Mouse (Mus musculus): Measurements from ENCODE around the gene Ptges3. TPM values are rescaled to one million over a fixed set of nuclear protein-coding genes. Genes with fewer than 3 reads are reported as not detected.

The Ptges3 gene
- polyA plus RNA-seq, 1 experiment from 2014 or later, result 461 TPM

DNA sequence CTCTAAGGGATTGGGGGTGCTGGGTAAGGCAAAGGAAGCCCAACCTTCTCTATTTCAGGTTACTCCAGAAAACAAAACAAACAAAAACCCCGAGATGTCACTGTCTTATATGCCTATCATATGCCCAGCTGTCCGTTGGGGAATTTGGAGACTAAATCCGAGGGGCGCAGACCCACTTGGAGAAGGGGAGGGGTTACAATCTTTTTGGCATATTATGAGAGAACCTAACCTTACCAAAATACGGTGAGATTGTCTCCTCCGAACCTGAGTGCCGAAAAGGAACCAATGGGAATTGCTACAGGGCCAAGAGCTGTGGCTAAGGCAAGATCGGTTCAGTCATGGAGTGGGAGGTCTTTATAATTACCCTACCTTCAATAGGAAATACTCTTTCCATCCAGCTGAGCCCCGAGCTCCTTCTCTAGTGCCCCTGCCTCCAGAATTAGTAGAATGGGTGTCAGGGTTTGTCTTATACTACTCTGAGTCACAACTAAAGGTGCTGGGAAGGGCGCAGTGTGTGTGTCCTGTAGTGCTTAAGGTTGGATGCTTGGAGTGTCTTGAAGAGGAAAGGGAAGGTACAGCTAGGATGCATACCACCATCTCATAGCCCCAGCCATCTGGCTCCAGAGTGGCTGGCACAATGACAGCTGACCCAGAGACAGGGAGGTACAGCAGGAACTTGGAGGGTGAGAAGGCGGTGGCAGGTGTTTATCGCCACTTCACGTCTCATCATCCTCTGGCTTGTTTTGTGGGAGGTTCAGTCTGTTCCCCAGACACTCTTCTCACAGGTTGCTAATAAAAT lies 34.9 kb downstream of the Ptges3 start:
- Histone ChIP-seq H3K36me3 (peaks cover 14% of the 10 kb centered on the region), H3K4me3 (replicated peaks) (peak overlapping the region; percentile 89), H3K9me3 (replicated peaks) (no peaks in the 10 kb centered on the region), H3K27me3 (no peaks in the 10 kb centered on the region), H3K4me1 (peaks cover 57% of the 10 kb centered on the region), H3K4me2 (replicated peaks) (peak overlapping the region; percentile 90), H3K9ac (peak overlapping the region; percentile 66), H3K27ac (replicated peaks) (peak overlapping the region; percentile 94)
- WGBS, result 25% methylated on average over 13 of the region's 13 CpGs
- no peak for ATAC-seq (ENCODE audit: insufficient number of reproducible peaks, low FRiP score, low TSS enrichment, low read depth)

GRCm38 (mm10) chr10:128094340-128094968 lies 35.7 kb downstream of the Ptges3 start:
- Histone ChIP-seq H3K27me3 (no peaks in the 10 kb centered on the region), H3K9me3 (replicated peaks) (no peaks in the 10 kb centered on the region), H3K4me3 (replicated peaks) (peak overlapping the region; percentile 89), H3K9ac (no peak overlapping the region), H3K4me2 (replicated peaks) (peak overlapping the region; percentile 90), H3K4me1 (peaks cover 57% of the 10 kb centered on the region), H3K36me3 (peaks cover 6% of the 10 kb centered on the region), H3K27ac (replicated peaks) (peak overlapping the region; percentile 94)
- WGBS, result 9% methylated on average over 19 of the region's 19 CpGs
- peak; percentile 59; the same call in 1 of the 2 replicates for ATAC-seq (ENCODE audit: insufficient number of reproducible peaks, low FRiP score, low TSS enrichment, low read depth)

DNA sequence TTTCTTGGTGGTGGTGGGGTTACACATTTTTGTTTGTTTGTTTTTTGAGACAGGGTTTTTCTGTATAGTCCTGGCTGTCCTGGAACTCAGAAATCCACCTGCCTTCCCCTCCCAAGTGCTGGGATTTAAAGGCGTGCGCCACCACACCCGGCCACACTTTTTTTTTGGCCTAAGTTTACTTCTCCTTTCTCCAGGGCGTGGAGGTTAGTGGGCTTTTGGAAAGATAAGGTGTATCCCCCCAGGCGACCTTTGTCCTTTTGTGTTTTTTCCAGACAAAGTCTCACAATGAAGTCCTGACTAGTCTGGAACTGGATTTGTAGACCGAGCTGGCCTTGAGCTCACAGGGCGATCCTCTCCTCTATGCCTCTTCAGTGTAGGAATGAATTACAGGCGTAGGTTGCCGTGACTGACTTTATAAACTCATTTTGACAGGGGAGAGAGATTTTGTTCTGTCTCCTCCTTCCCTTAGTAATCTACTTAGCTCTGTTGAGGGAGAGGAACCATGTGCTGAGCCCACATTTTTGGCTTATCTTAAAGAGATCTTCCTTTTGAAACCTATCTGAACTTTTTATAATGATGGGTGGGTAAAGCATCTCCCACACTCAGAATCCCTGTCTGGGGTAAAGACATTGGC lies 36.4 kb downstream of the Ptges3 start:
- H3K36me3 ChIP-seq, result no peaks in the 10 kb centered on the region
- peak overlapping the region; percentile 89 for H3K4me3 ChIP-seq (replicated peaks)
- H3K9me3 ChIP-seq (replicated peaks), result no peaks in the 10 kb centered on the region
- peak overlapping the region; percentile 94; the same call in 1 of the 2 replicates for H3K27ac ChIP-seq (replicated peaks)
- WGBS, result 30% methylated on average over 9 of the region's 9 CpGs
- H3K27me3 ChIP-seq, result no peaks in the 10 kb centered on the region
- peak overlapping the region; percentile 90 for H3K4me2 ChIP-seq (replicated peaks)
- no peak for ATAC-seq (ENCODE audit: insufficient number of reproducible peaks, low FRiP score, low TSS enrichment, low read depth)
- no peak overlapping the region for H3K9ac ChIP-seq
- H3K4me1 ChIP-seq, result peaks cover 57% of the 10 kb centered on the region

- Histone ChIP-seq H3K4me2 (replicated peaks) (0 out of 2 replicates have a peak overlapping the region, but pooled peaks have one; percentile 73), H3K27me3 (no peaks in the 10 kb centered on the region), H3K4me3 (replicated peaks) (peak overlapping the region; percentile 98), H3K27ac (replicated peaks) (0 out of 2 replicates have a peak overlapping the region, but pooled peaks have one; percentile 61), H3K4me1 (peaks cover 47% of the 10 kb centered on the region), H3K9ac (no peak overlapping the region), H3K36me3 (no peaks in the 10 kb centered on the region), H3K9me3 (replicated peaks) (no peaks in the 10 kb centered on the region)
- no peak for ATAC-seq (ENCODE audit: insufficient number of reproducible peaks, low FRiP score, low TSS enrichment, low read depth)
- 20% methylated on average over 4 of the region's 4 CpGs for WGBS
These were observed 37.5 kb downstream of the Ptges3 start for GRCm38 (mm10) chr10:128096313-128096692.

DNA sequence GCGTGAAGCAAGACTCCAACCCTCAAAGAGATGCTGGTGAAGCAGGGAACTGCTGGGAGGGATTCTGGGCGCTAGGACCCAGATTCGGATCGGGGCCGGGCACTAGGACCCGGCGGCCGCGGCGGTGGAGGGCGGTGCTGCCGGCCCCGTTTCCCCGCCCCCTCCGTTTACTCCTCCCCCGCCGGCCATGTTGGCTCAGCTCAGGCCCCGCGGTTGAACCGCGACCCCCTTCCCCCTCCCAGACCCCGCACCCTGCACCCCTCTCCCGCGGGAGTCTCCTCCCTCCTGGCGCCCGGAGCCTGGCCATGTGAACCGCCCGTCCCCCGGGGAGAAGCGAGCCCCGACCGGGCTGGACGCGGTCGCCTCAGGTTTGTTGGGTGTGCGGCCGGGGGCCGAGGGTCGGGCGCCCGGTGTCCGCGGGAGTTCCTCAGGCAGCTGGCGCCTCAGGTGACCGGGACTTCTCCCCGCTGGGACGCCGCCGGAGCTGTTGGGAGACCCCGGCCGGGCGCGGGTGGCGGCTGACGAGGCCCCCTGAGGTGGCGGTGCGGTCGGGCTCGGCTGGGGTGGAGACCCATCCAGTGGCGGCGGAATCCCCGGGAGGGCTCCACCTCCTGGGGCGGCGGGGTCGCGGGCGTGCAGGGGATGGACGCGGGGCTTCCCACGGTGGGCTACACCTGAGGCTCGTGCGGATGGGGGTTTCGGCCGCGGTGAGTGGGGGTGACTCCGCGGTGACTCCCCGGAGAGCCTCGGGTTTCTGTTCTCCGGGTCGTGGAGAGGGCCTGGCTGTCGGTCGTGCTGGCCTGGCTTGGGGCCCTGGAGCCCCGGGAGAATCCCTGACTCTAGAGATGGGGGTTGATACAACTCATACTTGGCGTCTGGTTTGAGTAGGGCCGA lies 38.2 kb downstream of the Ptges3 start:
- peak overlapping the region; percentile 61 for H3K27ac ChIP-seq (replicated peaks)
- H3K36me3 ChIP-seq, result no peaks in the 10 kb centered on the region
- H3K9ac ChIP-seq, result peak overlapping the region; percentile 89
- peak; percentile 84 for ATAC-seq (ENCODE audit: insufficient number of reproducible peaks, low FRiP score, low TSS enrichment, low read depth)
- no peaks in the 10 kb centered on the region for H3K9me3 ChIP-seq (replicated peaks)
- H3K4me2 ChIP-seq (replicated peaks), result peak overlapping the region; percentile 73
- H3K27me3 ChIP-seq, result no peaks in the 10 kb centered on the region
- H3K4me1 ChIP-seq, result peaks cover 41% of the 10 kb centered on the region
- WGBS, result under 1% methylated on average over 85 of the region's 86 CpGs
- H3K4me3 ChIP-seq (replicated peaks), result peak overlapping the region; percentile 98

GRCm38 (mm10) chr10:128097587-128097971 lies 38.8 kb downstream of the Ptges3 start:
- H3K36me3 ChIP-seq, result no peaks in the 10 kb centered on the region
- H3K27ac ChIP-seq (replicated peaks), result peak overlapping the region; percentile 61
- H3K9me3 ChIP-seq (replicated peaks), result no peaks in the 10 kb centered on the region
- H3K9ac ChIP-seq, result peak overlapping the region; percentile 89
- H3K4me2 ChIP-seq (replicated peaks), result peak overlapping the region; percentile 73
- ATAC-seq (ENCODE audit: insufficient number of reproducible peaks, low FRiP score, low TSS enrichment, low read depth), result no peak
- H3K4me3 ChIP-seq (replicated peaks), result peak overlapping the region; percentile 98
- H3K4me1 ChIP-seq, result peaks cover 37% of the 10 kb centered on the region
- H3K27me3 ChIP-seq, result no peaks in the 10 kb centered on the region
- WGBS, result under 1% methylated on average over 13 of the region's 13 CpGs

DNA sequence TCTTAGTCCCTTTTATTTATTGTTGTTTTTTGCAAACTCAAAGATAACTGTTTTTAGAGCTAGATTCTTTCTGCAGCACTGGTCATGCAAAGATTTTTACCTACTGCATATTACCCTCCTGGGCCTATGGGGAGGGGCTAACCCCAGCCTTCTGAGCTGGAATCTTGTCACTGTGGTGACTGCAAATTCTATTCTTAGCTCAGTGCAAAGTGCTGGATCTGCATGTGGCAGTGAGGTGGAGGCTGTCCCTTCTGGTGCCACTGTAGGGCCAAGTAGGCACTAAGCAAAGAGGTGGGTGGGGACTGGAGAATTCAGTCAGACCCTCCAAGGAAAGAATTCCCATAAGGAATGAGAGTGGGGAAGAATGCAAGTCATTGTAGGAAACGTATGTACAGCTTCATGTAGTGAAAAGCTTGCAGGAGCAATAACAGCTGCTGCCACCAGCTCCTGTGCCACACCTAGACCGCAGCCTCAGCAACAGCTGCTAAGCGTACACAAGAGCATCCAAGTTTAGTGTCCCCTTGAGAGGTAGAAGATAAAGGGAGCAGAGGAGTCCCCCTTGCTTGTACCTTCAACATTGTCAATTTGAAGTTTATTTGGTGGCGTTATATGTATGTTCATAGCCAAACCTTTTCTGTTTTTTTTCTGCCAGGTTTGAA lies 51.5 kb downstream of the Ptges3 start:
- Histone ChIP-seq H3K9ac (no peak overlapping the region), H3K4me1 (no peaks in the 10 kb centered on the region), H3K27ac (replicated peaks) (no peak overlapping the region), H3K27me3 (no peaks in the 10 kb centered on the region), H3K9me3 (replicated peaks) (no peaks in the 10 kb centered on the region), H3K36me3 (peaks cover 53% of the 10 kb centered on the region), H3K4me3 (replicated peaks) (no peak overlapping the region), H3K4me2 (replicated peaks) (no peak overlapping the region)
- no peak for ATAC-seq (ENCODE audit: insufficient number of reproducible peaks, low FRiP score, low TSS enrichment, low read depth)
- WGBS, result 85% methylated on average over 4 of the region's 4 CpGs

DNA sequence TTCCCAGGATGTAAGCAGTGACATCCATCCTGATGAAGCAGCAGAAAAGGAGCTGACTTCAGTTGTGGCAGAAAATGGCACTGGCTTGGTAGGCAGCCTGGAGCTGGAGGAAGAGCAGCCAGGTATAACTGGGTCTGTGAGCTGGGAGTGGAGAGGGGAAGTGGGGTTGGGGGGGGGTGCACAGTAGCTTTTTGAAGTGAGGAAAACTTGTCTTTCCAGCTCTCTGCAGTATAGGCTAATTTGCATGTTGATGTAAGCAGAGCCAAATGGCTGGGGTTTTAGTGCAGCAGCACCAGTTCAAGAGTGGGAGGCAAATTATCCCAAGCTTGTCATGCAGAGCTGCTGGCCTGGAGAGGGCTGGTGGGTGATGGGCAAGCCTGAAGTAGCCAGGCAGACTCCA lies 52.5 kb downstream of the Ptges3 start:
- no peaks in the 10 kb centered on the region for H3K27me3 ChIP-seq
- no peak; the same call in 1 of the 2 replicates for ATAC-seq (ENCODE audit: insufficient number of reproducible peaks, low FRiP score, low TSS enrichment, low read depth)
- H3K36me3 ChIP-seq, result peaks cover 63% of the 10 kb centered on the region
- no peak overlapping the region for H3K4me2 ChIP-seq (replicated peaks)
- no peak overlapping the region for H3K9ac ChIP-seq
- no peak overlapping the region for H3K27ac ChIP-seq (replicated peaks)
- no peaks in the 10 kb centered on the region for H3K4me1 ChIP-seq
- no peak overlapping the region for H3K4me3 ChIP-seq (replicated peaks)
- H3K9me3 ChIP-seq (replicated peaks), result no peaks in the 10 kb centered on the region

DNA sequence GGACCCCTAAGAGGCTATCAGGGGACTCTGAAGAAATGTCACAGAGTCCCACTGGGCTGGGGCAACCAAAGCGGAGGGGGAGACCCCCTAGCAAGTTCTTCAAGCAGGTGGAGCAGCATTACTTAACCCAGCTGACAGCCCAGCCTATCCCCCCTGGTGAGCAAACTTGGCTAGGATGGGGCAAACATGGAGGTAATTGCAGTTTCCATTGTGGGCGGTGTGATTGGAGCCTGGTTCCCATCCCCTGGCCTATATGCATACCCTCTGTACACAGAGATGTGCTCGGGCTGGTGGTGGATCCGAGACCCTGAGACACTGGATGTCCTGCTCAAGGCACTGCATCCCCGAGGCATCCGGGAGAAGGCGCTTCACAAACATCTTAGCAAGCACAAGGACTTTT lies 65.1 kb downstream of the Ptges3 start:
- 93% methylated on average over 7 of the region's 7 CpGs for WGBS
- Histone ChIP-seq H3K9me3 (replicated peaks) (no peaks in the 10 kb centered on the region), H3K27ac (replicated peaks) (no peak overlapping the region), H3K4me1 (no peaks in the 10 kb centered on the region), H3K4me2 (replicated peaks) (no peak overlapping the region), H3K4me3 (replicated peaks) (no peak overlapping the region), H3K27me3 (no peaks in the 10 kb centered on the region), H3K36me3 (peaks cover 95% of the 10 kb centered on the region), H3K9ac (no peak overlapping the region)
- no peak for ATAC-seq (ENCODE audit: insufficient number of reproducible peaks, low FRiP score, low TSS enrichment, low read depth)

DNA sequence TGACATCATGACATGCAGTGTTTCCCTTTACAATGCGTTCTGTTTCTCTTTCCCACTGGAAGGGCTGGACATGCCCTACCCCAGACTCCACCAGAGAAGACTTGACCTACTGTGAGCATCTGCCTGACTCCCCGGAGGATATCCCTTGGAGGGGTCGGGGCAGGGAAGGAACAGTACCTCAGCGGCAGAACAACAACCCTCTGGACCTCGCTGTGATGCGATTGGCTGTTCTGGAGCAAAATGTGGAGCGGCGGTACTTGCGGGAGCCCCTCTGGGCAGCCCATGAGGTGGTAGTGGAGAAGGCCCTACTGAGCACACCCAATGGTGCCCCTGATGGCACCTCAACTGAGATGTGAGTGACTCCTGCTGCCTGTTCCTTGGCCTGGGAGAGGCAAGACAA lies 66.1 kb downstream of the Ptges3 start:
- no peak for ATAC-seq (ENCODE audit: insufficient number of reproducible peaks, low FRiP score, low TSS enrichment, low read depth)
- Histone ChIP-seq H3K36me3 (peaks cover 91% of the 10 kb centered on the region), H3K9me3 (replicated peaks) (no peaks in the 10 kb centered on the region), H3K27me3 (no peaks in the 10 kb centered on the region), H3K4me2 (replicated peaks) (no peak overlapping the region), H3K27ac (replicated peaks) (no peak overlapping the region), H3K4me3 (replicated peaks) (no peak overlapping the region), H3K4me1 (no peaks in the 10 kb centered on the region), H3K9ac (no peak overlapping the region)
- 97% methylated on average over 9 of the region's 9 CpGs for WGBS

Measured in embryonic facial prominence, embryonic 15.5 days (tissue).